Mouse (Mus musculus) embryo, embryonic 10 days (tissue): ENCODE data around the gene Tulp2.
A peak's percentile ranks its signal among the peaks of the same experiment; 100 is the strongest.

Experiments
- DNase-seq: peaks from one replicate; pipeline ENCODE4 v3.0.0-alpha.2; 2015; ENCODE audit warnings: low spot score

Gene Tulp2

GRCm38 (mm10) chr7:45481374-45481927 lies at the start of gene Tulp2:
Gene Tulp2 (plus strand): TSS chr7:45481877.
- DNase-seq, result peak; percentile 80

- no peak for DNase-seq
Observed at GRCm38 (mm10) chr7:45433835-45434202, 47.9 kb upstream of the Tulp2 start.

GRCm38 (mm10) chr7:45434203-45435015 lies 47.3 kb upstream of the Tulp2 start, which contains the start of gene Gys1:
Gene Gys1 (plus strand): TSS chr7:45434844.
- DNase-seq, result peak; percentile 97

- no peak for DNase-seq
Observed at GRCm38 (mm10) chr7:45435038-45435437, 46.6 kb upstream of the Tulp2 start.

- no peak for DNase-seq
Observed at GRCm38 (mm10) chr7:45436444-45436843, 45.2 kb upstream of the Tulp2 start.

GRCm38 (mm10) chr7:45437046-45437445 lies 44.6 kb upstream of the Tulp2 start:
- peak; percentile 63 for DNase-seq

- peak; percentile 61 for DNase-seq
Observed at GRCm38 (mm10) chr7:45437521-45438276, 44.0 kb upstream of the Tulp2 start, which contains the start of gene Ruvbl2. Gene Ruvbl2 (minus strand): TSS chr7:45438096.

- no peak for DNase-seq
Observed at GRCm38 (mm10) chr7:45443526-45444420, 37.9 kb upstream of the Tulp2 start.

- no peak for DNase-seq
Observed at GRCm38 (mm10) chr7:45446589-45446988, 35.1 kb upstream of the Tulp2 start.

GRCm38 (mm10) chr7:45447325-45447990 lies 34.2 kb upstream of the Tulp2 start:
- DNase-seq, result peak; percentile 44

- no peak for DNase-seq
Observed at GRCm38 (mm10) chr7:45449974-45450373, 31.7 kb upstream of the Tulp2 start.

GRCm38 (mm10) chr7:45451344-45451982 lies 30.2 kb upstream of the Tulp2 start:
- peak; percentile 90 for DNase-seq

- no peak for DNase-seq
Observed at GRCm38 (mm10) chr7:45454971-45455370, 26.7 kb upstream of the Tulp2 start.

GRCm38 (mm10) chr7:45455932-45456696 lies 25.6 kb upstream of the Tulp2 start:
- DNase-seq, result no peak

GRCm38 (mm10) chr7:45456721-45457203 lies 24.9 kb upstream of the Tulp2 start:
- no peak for DNase-seq

GRCm38 (mm10) chr7:45457204-45458060 lies 24.2 kb upstream of the Tulp2 start:
- peak; percentile 30 for DNase-seq

GRCm38 (mm10) chr7:45458748-45459563 lies 22.7 kb upstream of the Tulp2 start:
- DNase-seq, result peak; percentile 85
